Mouse (Mus musculus): ENCODE results near the gene Pcgf1.

DNA sequence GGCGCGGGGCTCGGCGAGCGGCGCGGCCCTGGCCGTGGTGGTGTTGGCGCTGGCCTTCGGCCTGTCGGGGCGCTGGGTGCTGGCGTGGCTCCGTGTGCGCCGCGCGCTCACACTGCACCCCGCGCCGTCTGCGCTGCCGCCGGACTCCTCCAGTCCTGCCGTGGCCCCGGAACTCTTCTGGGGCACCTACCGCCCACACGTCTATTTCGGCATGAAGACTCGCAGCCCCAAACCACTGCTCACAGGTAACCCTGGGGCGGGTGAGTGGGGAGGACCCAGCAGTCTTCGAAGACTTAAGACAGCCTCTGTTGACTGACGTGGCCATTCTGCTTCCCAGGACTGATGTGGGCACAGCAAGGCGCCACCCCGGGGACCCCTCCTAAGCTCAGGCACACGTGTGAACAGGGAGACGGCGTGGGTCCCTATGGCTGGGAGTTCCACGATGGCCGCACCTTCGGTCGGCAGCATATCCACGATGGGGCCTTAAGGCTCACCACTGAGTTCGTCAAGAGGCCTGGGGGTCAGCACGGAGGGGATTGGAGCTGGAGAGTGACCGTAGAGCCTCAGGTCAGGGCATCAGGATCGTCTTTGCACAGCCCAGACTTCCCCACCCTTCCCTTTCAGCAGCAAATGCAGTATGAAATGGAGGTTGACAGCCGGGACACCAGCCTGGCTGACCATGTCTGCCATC, 38.2 kb downstream of the Pcgf1 start:
- no peak for TF ChIP-seq CTCF (IDR thresholded peaks at IDR 0.05; ENCODE audit: insufficient read depth, low read depth, low read length)
- no peak for TF ChIP-seq POLR2A (IDR thresholded peaks at IDR 0.05; ENCODE audit: insufficient read depth, low read depth, low read length)

Measured in olfactory bulb, adult 2 months (tissue).